Mouse (Mus musculus): ENCODE results near the gene Magea5. TPM values are rescaled to one million over a fixed set of nuclear protein-coding genes. Genes with fewer than 3 reads are reported as not detected.
"Not testable (repeated sequence)": the region's sequence is repeated elsewhere in the genome, so short reads cannot be mapped to it uniquely, and the experiment has no call there.

Gene Magea5
- not detected for total RNA-seq (2021)
- long read RNA-seq = 0 reads

DNA sequence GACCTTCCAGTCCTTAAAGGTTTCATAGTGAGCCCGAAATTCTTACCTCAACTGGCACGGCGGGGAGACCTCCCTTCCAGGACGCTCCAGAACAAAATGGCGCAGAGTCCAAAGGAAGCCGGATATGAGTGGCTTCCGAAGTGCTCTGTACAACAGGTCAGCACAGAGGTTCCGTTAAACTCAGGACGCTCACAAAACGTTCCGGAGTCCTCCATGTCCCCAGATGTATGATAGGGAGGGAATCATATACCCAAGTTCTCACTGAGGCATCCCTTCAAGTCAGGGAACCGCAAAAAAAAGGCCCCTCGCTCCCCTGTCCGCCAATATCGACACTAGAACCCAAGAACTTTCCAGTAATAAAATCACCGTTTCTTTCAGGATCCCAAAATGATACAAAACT lies at the start of gene Magea5:
TSS of gene Magea5 (minus strand) at position 101 of the 400 bp plus-strand sequence.
- DNase-seq (ENCODE audit: low spot score in 2 of 2) = not testable (repeated sequence)

DNA sequence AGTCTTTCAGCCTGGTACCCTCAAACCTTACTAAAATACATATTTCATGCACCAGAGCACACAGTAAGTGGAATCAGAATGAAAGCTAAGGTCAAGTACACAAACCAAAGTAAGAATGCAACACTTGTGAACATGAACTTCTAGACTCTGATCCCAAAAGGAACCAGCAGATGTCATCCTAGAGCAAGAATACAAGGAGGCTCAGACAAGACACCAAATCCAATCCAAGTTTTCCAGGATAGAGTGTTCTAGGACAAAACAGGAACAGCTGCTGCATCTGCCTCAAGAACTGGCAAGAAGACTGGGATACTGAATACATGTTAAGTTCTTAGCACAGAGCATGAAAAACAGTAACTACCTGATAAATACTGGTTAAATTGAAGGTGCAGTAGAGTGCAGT lies 35.1 kb upstream of the Magea5 start:
- peak; percentile 2 to 9 for DNase-seq (ENCODE audit: low spot score in 2 of 2)

DNA sequence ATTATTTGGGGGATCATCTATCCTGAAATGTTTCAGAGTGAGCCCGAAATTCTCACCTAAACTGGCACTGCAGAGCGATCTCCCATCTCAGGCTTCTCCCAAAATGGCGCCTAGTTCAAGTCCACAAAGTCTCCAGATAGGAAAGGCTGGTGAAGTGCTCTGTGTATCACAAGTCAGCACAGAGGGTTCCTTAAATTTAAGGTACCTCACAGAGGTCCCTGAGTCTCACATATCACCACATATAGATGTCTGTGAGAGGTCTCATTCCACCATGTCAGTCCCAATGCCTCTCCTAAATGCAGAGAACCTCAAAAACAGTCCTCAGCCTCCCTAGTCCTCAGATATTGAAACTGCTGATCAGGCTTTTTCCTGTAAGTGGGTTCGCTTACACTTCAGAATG lies 30.6 kb upstream of the Magea5 start, which contains the start of gene Magea2:
TSS of gene Magea2 (minus strand) at position 101 of the 400 bp plus-strand sequence.
- DNase-seq (ENCODE audit: low spot score in 2 of 2) = not testable (repeated sequence)

- not testable (repeated sequence) for DNase-seq (ENCODE audit: low spot score in 2 of 2)
Observed at GRCm38 (mm10) chrX:155089693-155090092, 26.7 kb upstream of the Magea5 start, which contains the start of gene Magea1. TSS of gene Magea1 (minus strand) at chrX:155089793.

Other genes with a start within 250 kb of the Magea5 start
- gene Cldn34b1, start 172.9 kb downstream of the Magea5 start, total RNA-seq (2021) = not detected
- gene Magea6, start 127.2 kb downstream of the Magea5 start, total RNA-seq (2021) = not detected
- gene Magea3, start 113.6 kb downstream of the Magea5 start, total RNA-seq (2021) = not detected
- gene Magea8, start 67.3 kb downstream of the Magea5 start, total RNA-seq (2021) = not detected
- gene Magea1, start 26.6 kb upstream of the Magea5 start, total RNA-seq (2021) = not detected
- not detected for gene Magea2, start 30.5 kb upstream of the Magea5 start, total RNA-seq (2021)
- gene Cldn34b2, start 65.3 kb upstream of the Magea5 start, total RNA-seq (2021) = not detected
- 10 to 100 TPM; 59.8 to 60.3 TPM for gene Sat1, start 153.3 kb upstream of the Magea5 start, total RNA-seq (2021)
- 10 to 100 TPM; 27.7 to 33.1 TPM for gene Acot9, start 199.3 kb upstream of the Magea5 start, total RNA-seq (2021)